Comparison of ENCODE assay signal across 28 mouse cellular contexts in the genomic region with DNA sequence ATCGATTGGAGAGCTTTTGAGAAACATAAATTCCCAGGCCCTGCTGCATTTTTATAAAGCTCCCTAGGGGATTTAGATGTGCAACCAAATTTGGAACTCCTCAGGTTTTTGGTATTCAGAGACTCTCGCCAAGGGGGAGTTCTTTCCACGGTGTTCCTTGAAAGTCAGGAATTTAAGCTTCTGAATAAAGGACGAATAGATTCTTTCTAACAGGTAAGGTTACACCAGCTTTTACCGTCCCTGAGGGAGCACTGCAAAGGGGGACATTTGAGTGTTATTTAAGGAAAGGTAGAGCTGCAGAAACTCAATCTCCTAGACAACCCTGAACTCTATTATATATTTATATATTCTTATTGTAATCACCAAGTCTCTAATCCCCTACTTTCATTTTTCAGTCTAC. TPM values are rescaled to one million over a fixed set of nuclear protein-coding genes. Genes with fewer than 3 reads are reported as not detected.
DNase-seq lines count a peak whose midpoint lies in the region; ATAC-seq and TF ChIP-seq lines count a peak whose summit lies in the region.
"Had no signal": no experiment of that assay in that cellular context is flagged by ENCODE, and none has a peak within 500 bp of the region (broad histone marks: within the 10 kb centered on the region; RNA-seq: fewer than 3 reads in every experiment).

No protein-coding gene starts in this region.

- no peak for TF ChIP-seq CTCF in hindbrain, postnatal 0 days (IDR thresholded peaks at IDR 0.05; ENCODE audit: low read depth)
- no peak for TF ChIP-seq CTCF in midbrain, postnatal 0 days (IDR thresholded peaks at IDR 0.05)

- no peak overlapping the region for H3K27ac ChIP-seq in embryonic facial prominence, embryonic 12.5 days
- H3K27ac ChIP-seq in embryonic facial prominence, embryonic 10.5 days (replicated peaks): no peak overlapping the region
- no peak overlapping the region for H3K27ac ChIP-seq in hindbrain, postnatal 0 days
- H3K27ac ChIP-seq in hindbrain, embryonic 13.5 days: no peak overlapping the region
- H3K27ac ChIP-seq in limb, embryonic 13.5 days: no peak overlapping the region; the same call in 1 of the 2 replicates
- no peak overlapping the region for H3K27ac ChIP-seq in limb, embryonic 10.5 days
- H3K27ac ChIP-seq in midbrain, embryonic 14.5 days (replicated peaks; ENCODE audit: low read depth, low read length): no peak overlapping the region
- no peak overlapping the region for H3K27ac ChIP-seq in midbrain, postnatal 0 days (ENCODE audit: low read depth, low read length)
- H3K27ac ChIP-seq: embryonic facial prominence, embryonic 13.5 days; forebrain, embryonic 13.5 days; forebrain, embryonic 15.5 days had no signal

- DNase-seq in embryonic facial prominence, embryonic 10.5 days (ENCODE audit: low spot score): no peak
- peak; percentile 5 for DNase-seq in hindbrain, postnatal 0 days (ENCODE audit: low spot score)
- DNase-seq in limb, embryonic 10.5 days (ENCODE audit: low spot score): no peak
- DNase-seq in midbrain, embryonic 14.5 days: peak; percentile 49
- no peak for DNase-seq in midbrain, postnatal 0 days (ENCODE audit: low spot score)
- DNase-seq: adrenal gland, adult 8-10 months; adrenal gland, postnatal 14 days; adrenal gland, postnatal 36 days; B cell, adult 2 months; cerebellum, adult 11 months; cerebellum, adult 18-20 months; cerebellum, adult 8-10 months; cerebellum, adult 9-11 months; cerebellum, postnatal 14 days; cerebellum, postnatal 36 days; embryo, embryonic 11 days had no signal

- H3K9me3 ChIP-seq in embryonic facial prominence, embryonic 12.5 days: no peaks in the 10 kb centered on the region
- no peaks in the 10 kb centered on the region for H3K9me3 ChIP-seq in embryonic facial prominence, embryonic 10.5 days
- no peaks in the 10 kb centered on the region for H3K9me3 ChIP-seq in hindbrain, postnatal 0 days (ENCODE audit: low read length)
- no peaks in the 10 kb centered on the region for H3K9me3 ChIP-seq in hindbrain, embryonic 13.5 days
- H3K9me3 ChIP-seq in limb, embryonic 13.5 days: no peaks in the 10 kb centered on the region
- H3K9me3 ChIP-seq in limb, embryonic 10.5 days (replicated peaks): no peaks in the 10 kb centered on the region
- no peaks in the 10 kb centered on the region for H3K9me3 ChIP-seq in midbrain, embryonic 14.5 days (ENCODE audit: control insufficient read depth, low read length)
- no peaks in the 10 kb centered on the region for H3K9me3 ChIP-seq in midbrain, postnatal 0 days (ENCODE audit: low read length)
- H3K9me3 ChIP-seq: embryonic facial prominence, embryonic 13.5 days; forebrain, embryonic 13.5 days; forebrain, embryonic 15.5 days had no signal

- WGBS in embryonic facial prominence, embryonic 12.5 days: 20% methylated on average over 5 of the region's 5 CpGs
- 41% methylated on average over 5 of the region's 5 CpGs for WGBS in embryonic facial prominence, embryonic 10.5 days
- 36% methylated on average over 5 of the region's 5 CpGs for WGBS in hindbrain, postnatal 0 days
- 53% methylated on average over 5 of the region's 5 CpGs for WGBS in hindbrain, embryonic 13.5 days
- WGBS in limb, embryonic 13.5 days: 16% methylated on average over 5 of the region's 5 CpGs
- 70% methylated on average over 5 of the region's 5 CpGs for WGBS in limb, embryonic 10.5 days
- 21% methylated on average over 5 of the region's 5 CpGs for WGBS in midbrain, embryonic 14.5 days
- WGBS in midbrain, postnatal 0 days: 24% methylated on average over 5 of the region's 5 CpGs

- no peak for ATAC-seq in embryonic facial prominence, embryonic 12.5 days (ENCODE audit: insufficient number of reproducible peaks, insufficient read depth, low FRiP score, low TSS enrichment)
- ATAC-seq in hindbrain, postnatal 0 days: no peak
- no peak for ATAC-seq in hindbrain, embryonic 13.5 days (ENCODE audit: low FRiP score)
- ATAC-seq in limb, embryonic 13.5 days (ENCODE audit: low FRiP score, low read depth): 0 out of 2 replicates have a peak, but pooled peaks have one; percentile 41
- no peak for ATAC-seq in midbrain, embryonic 14.5 days (ENCODE audit: low FRiP score, low TSS enrichment)
- no peak for ATAC-seq in midbrain, postnatal 0 days (ENCODE audit: low FRiP score)
- ATAC-seq: activated CD4-positive, CD25-positive, alpha-beta regulatory T cell, adult 4 months; CD4-positive, CD25-positive, alpha-beta regulatory T cell, adult 4 months; forebrain, embryonic 13.5 days; forebrain, embryonic 15.5 days; forebrain, postnatal 0 days; Patski had no signal

- no peaks in the 10 kb centered on the region for H3K36me3 ChIP-seq in embryonic facial prominence, embryonic 12.5 days
- H3K36me3 ChIP-seq in embryonic facial prominence, embryonic 10.5 days (replicated peaks): no peaks in the 10 kb centered on the region
- H3K36me3 ChIP-seq in hindbrain, postnatal 0 days (ENCODE audit: insufficient read depth, low read length): no peaks in the 10 kb centered on the region
- H3K36me3 ChIP-seq in hindbrain, embryonic 13.5 days: no peaks in the 10 kb centered on the region
- no peaks in the 10 kb centered on the region for H3K36me3 ChIP-seq in limb, embryonic 13.5 days
- H3K36me3 ChIP-seq in limb, embryonic 10.5 days: no peaks in the 10 kb centered on the region
- no peaks in the 10 kb centered on the region for H3K36me3 ChIP-seq in midbrain, embryonic 14.5 days (ENCODE audit: control insufficient read depth, insufficient read depth, low read length)
- no peaks in the 10 kb centered on the region for H3K36me3 ChIP-seq in midbrain, postnatal 0 days (ENCODE audit: insufficient read depth, low read length)
- H3K36me3 ChIP-seq: embryonic facial prominence, embryonic 13.5 days; forebrain, embryonic 15.5 days; G1E had no signal

- no peak overlapping the region for H3K4me3 ChIP-seq in embryonic facial prominence, embryonic 12.5 days
- H3K4me3 ChIP-seq in embryonic facial prominence, embryonic 10.5 days: no peak overlapping the region
- no peak overlapping the region for H3K4me3 ChIP-seq in hindbrain, postnatal 0 days (ENCODE audit: low read length)
- H3K4me3 ChIP-seq in hindbrain, embryonic 13.5 days: no peak overlapping the region
- no peak overlapping the region for H3K4me3 ChIP-seq in limb, embryonic 13.5 days
- no peak overlapping the region for H3K4me3 ChIP-seq in limb, embryonic 10.5 days
- no peak overlapping the region for H3K4me3 ChIP-seq in midbrain, embryonic 14.5 days (replicated peaks; ENCODE audit: low read depth, low read length)
- no peak overlapping the region for H3K4me3 ChIP-seq in midbrain, postnatal 0 days (ENCODE audit: low read depth, low read length)
- H3K4me3 ChIP-seq: embryonic facial prominence, embryonic 13.5 days; forebrain, embryonic 13.5 days; forebrain, embryonic 15.5 days had no signal

- peaks cover 56% of the 10 kb centered on the region for H3K4me1 ChIP-seq in embryonic facial prominence, embryonic 12.5 days
- H3K4me1 ChIP-seq in embryonic facial prominence, embryonic 10.5 days: peaks cover 55% of the 10 kb centered on the region
- no peaks in the 10 kb centered on the region for H3K4me1 ChIP-seq in hindbrain, postnatal 0 days (ENCODE audit: insufficient read depth, low read length)
- H3K4me1 ChIP-seq in hindbrain, embryonic 13.5 days (replicated peaks): peaks cover 10% of the 10 kb centered on the region
- peaks cover 60% of the 10 kb centered on the region for H3K4me1 ChIP-seq in limb, embryonic 13.5 days
- peaks cover 31% of the 10 kb centered on the region for H3K4me1 ChIP-seq in limb, embryonic 10.5 days
- peaks cover 12% of the 10 kb centered on the region for H3K4me1 ChIP-seq in midbrain, embryonic 14.5 days (ENCODE audit: control insufficient read depth, insufficient read depth, low read length)
- peaks cover 8% of the 10 kb centered on the region; the same call in 1 of the 2 replicates for H3K4me1 ChIP-seq in midbrain, postnatal 0 days (ENCODE audit: insufficient read depth, low read length)
- H3K4me1 ChIP-seq: forebrain, embryonic 15.5 days had no signal

- H3K27me3 ChIP-seq in embryonic facial prominence, embryonic 12.5 days: no peaks in the 10 kb centered on the region
- no peaks in the 10 kb centered on the region for H3K27me3 ChIP-seq in embryonic facial prominence, embryonic 10.5 days (replicated peaks; ENCODE audit: low read depth, poor library complexity, severe bottlenecking)
- H3K27me3 ChIP-seq in hindbrain, postnatal 0 days (ENCODE audit: insufficient read depth, low read length): no peaks in the 10 kb centered on the region
- no peaks in the 10 kb centered on the region for H3K27me3 ChIP-seq in hindbrain, embryonic 13.5 days
- H3K27me3 ChIP-seq in limb, embryonic 13.5 days: no peaks in the 10 kb centered on the region
- peaks cover 33% of the 10 kb centered on the region for H3K27me3 ChIP-seq in limb, embryonic 10.5 days (ENCODE audit: low read depth, poor library complexity, severe bottlenecking)
- no peaks in the 10 kb centered on the region for H3K27me3 ChIP-seq in midbrain, embryonic 14.5 days (ENCODE audit: control insufficient read depth, insufficient read depth, low read length)
- no peaks in the 10 kb centered on the region for H3K27me3 ChIP-seq in midbrain, postnatal 0 days (ENCODE audit: insufficient read depth, low read length)
- H3K27me3 ChIP-seq: CH12.LX; embryonic facial prominence, embryonic 13.5 days; forebrain, embryonic 15.5 days; Patski had no signal

- H3K9ac ChIP-seq in embryonic facial prominence, embryonic 12.5 days: no peak overlapping the region
- no peak overlapping the region for H3K9ac ChIP-seq in hindbrain, postnatal 0 days (replicated peaks; ENCODE audit: low read length)
- no peak overlapping the region for H3K9ac ChIP-seq in hindbrain, embryonic 13.5 days
- no peak overlapping the region for H3K9ac ChIP-seq in limb, embryonic 13.5 days
- H3K9ac ChIP-seq in midbrain, embryonic 14.5 days (replicated peaks; ENCODE audit: low read length): no peak overlapping the region
- no peak overlapping the region for H3K9ac ChIP-seq in midbrain, postnatal 0 days (replicated peaks; ENCODE audit: low read length, poor library complexity, severe bottlenecking)
- H3K9ac ChIP-seq: embryonic facial prominence, embryonic 13.5 days; forebrain, embryonic 13.5 days; forebrain, embryonic 15.5 days; forebrain, postnatal 0 days had no signal

- 0 out of 2 replicates have a peak overlapping the region, but pooled peaks have one; percentile 1 for H3K4me2 ChIP-seq in embryonic facial prominence, embryonic 12.5 days (replicated peaks)
- H3K4me2 ChIP-seq in hindbrain, postnatal 0 days (ENCODE audit: low read depth, low read length): no peak overlapping the region
- H3K4me2 ChIP-seq in hindbrain, embryonic 13.5 days: no peak overlapping the region
- H3K4me2 ChIP-seq in limb, embryonic 13.5 days (replicated peaks): no peak overlapping the region
- H3K4me2 ChIP-seq in midbrain, embryonic 14.5 days (ENCODE audit: low read length): no peak overlapping the region
- no peak overlapping the region for H3K4me2 ChIP-seq in midbrain, postnatal 0 days (ENCODE audit: low read depth, low read length, poor library complexity, severe bottlenecking)
- H3K4me2 ChIP-seq: embryonic facial prominence, embryonic 13.5 days; forebrain, embryonic 13.5 days; forebrain, embryonic 15.5 days had no signal

RNA-seq across cellular contexts. Expression of a gene that starts 22.9 kb away (rescaled TPM):
- 49.5 and 53.2 TPM in 2 replicates for polyA plus RNA-seq in embryonic facial prominence, embryonic 12.5 days (2016; fragmentation: Nextera tagmentation; extraction: Ambion mirVana)
- polyA plus RNA-seq in embryonic facial prominence, embryonic 10.5 days (2016; fragmentation: Nextera tagmentation; extraction: Ambion mirVana): 22.4 and 28.2 TPM in 2 replicates
- 12.7 and 16.3 TPM in 2 replicates for total RNA-seq in hindbrain, postnatal 0 days (2014; rRNA removed)
- polyA plus RNA-seq in hindbrain, postnatal 0 days (2015; fragmentation: Nextera tagmentation; extraction: Ambion mirVana): 3.7 and 4.8 TPM in 2 replicates
- polyA plus RNA-seq in hindbrain, embryonic 13.5 days (2015; fragmentation: Nextera tagmentation; extraction: Ambion mirVana): 5.0 and 5.5 TPM in 2 replicates
- polyA plus RNA-seq in limb, embryonic 13.5 days (2015; fragmentation: Nextera tagmentation; extraction: Ambion mirVana): 61.5 and 64.9 TPM in 2 replicates
- 31.6 and 49.9 TPM in 2 replicates for polyA plus RNA-seq in limb, embryonic 10.5 days (2016; fragmentation: Nextera tagmentation; extraction: Ambion mirVana)
- 2.4 and 5.5 TPM in 2 replicates for polyA plus RNA-seq in midbrain, embryonic 14.5 days (2014; fragmentation: Nextera tagmentation; extraction: Ambion mirVana)
- 5.8 and 7.5 TPM in 2 replicates for total RNA-seq in midbrain, postnatal 0 days (2014; rRNA removed)
- polyA plus RNA-seq in midbrain, postnatal 0 days (2015; fragmentation: Nextera tagmentation; extraction: Ambion mirVana): 1.6 and 2.3 TPM in 2 replicates
- total RNA-seq: CH12.LX had no signal
- polyA plus RNA-seq: activated CD4-positive, CD25-positive, alpha-beta regulatory T cell, adult 4 months; G1E had no signal

Comparison
In these comparisons a context has a peak if more than half of its experiments do, and no peak if none do; other contexts are left out.
1. DNase-seq: peak in hindbrain, postnatal 0 days (single experiment) and midbrain, embryonic 14.5 days (single experiment); none in embryonic facial prominence, embryonic 10.5 days (single experiment), limb, embryonic 10.5 days (single experiment) and midbrain, postnatal 0 days (single experiment).